Mouse (Mus musculus): Measurements from ENCODE around the gene Map4k5. TPM values are rescaled to one million over a fixed set of nuclear protein-coding genes. Genes with fewer than 3 reads are reported as not detected.

Gene Map4k5
- total and polyA plus RNA-seq, 3 experiments, result 7.0 to 8.5 TPM; not detected in 1

- H3K4me3 ChIP-seq (ENCODE audit: control insufficient read depth in 1 of 2, insufficient read depth in 1 of 2, low read depth in 2 of 2, low read length in 2 of 2), result no peak overlapping the region
- DNase-seq (ENCODE audit: low read depth, low spot score), result no peak
- TF ChIP-seq NRF1 (IDR thresholded peaks at IDR 0.05; ENCODE audit: insufficient read depth, low read depth, low read length, poor library complexity, severe bottlenecking) (no peak), ZMIZ1 (IDR thresholded peaks at IDR 0.05; ENCODE audit: low read depth, low read length) (no peak), MXI1 (IDR thresholded peaks at IDR 0.05; ENCODE audit: low read depth, low read length) (no peak), MAZ (IDR thresholded peaks at IDR 0.05; ENCODE audit: low read depth, low read length) (no peak)
- no peaks in the 10 kb centered on the region for H3K9me3 ChIP-seq (replicated peaks; ENCODE audit: insufficient read depth, low read length)
- H3K4me1 ChIP-seq (ENCODE audit: control insufficient read depth in 1 of 2, insufficient read depth in 2 of 2, low read length in 2 of 2), result 0 out of 4 replicates have a peak, but pooled peaks cover 0 to 3% of the 10 kb centered on the region in 2 experiments
- H3K36me3 ChIP-seq (ENCODE audit: control insufficient read depth in 1 of 2, insufficient read depth in 2 of 2, low read length in 2 of 2), result peaks cover 0 to 3% of the 10 kb centered on the region in 2 experiments; a peak in 1 of 4 replicates
- H3K9ac ChIP-seq (ENCODE audit: control insufficient read depth, low read depth, low read length, poor library complexity, severe bottlenecking), result no peak overlapping the region
- peaks cover 8% of the 10 kb centered on the region for H3K79me2 ChIP-seq (ENCODE audit: control insufficient read depth, insufficient read depth, low read length, poor library complexity)
- H3K27ac ChIP-seq (ENCODE audit: control insufficient read depth, low read depth, low read length), result no peak overlapping the region
- H3K27me3 ChIP-seq (ENCODE audit: control insufficient read depth in 1 of 2, insufficient read depth in 2 of 2, low read length in 2 of 2), result no peaks in the 10 kb centered on the region
Observed at GRCm38 (mm10) chr12:69879739-69880138, 13.3 kb downstream of the Map4k5 start.

GRCm38 (mm10) chr12:69879172-69879665 is 13.8 kb downstream of the Map4k5 start:
- H3K27ac ChIP-seq (ENCODE audit: control insufficient read depth, low read depth, low read length), result no peak overlapping the region
- H3K36me3 ChIP-seq (ENCODE audit: control insufficient read depth in 1 of 2, insufficient read depth in 2 of 2, low read length in 2 of 2), result peaks cover 0 to 3% of the 10 kb centered on the region in 2 experiments; a peak in 1 of 4 replicates
- H3K27me3 ChIP-seq (ENCODE audit: control insufficient read depth in 1 of 2, insufficient read depth in 2 of 2, low read length in 2 of 2), result no peaks in the 10 kb centered on the region
- H3K4me3 ChIP-seq (ENCODE audit: control insufficient read depth in 1 of 2, insufficient read depth in 1 of 2, low read depth in 2 of 2, low read length in 2 of 2), result no peak overlapping the region
- peaks cover 8% of the 10 kb centered on the region for H3K79me2 ChIP-seq (ENCODE audit: control insufficient read depth, insufficient read depth, low read length, poor library complexity)
- DNase-seq (ENCODE audit: low read depth, low spot score), result no peak
- 0 out of 4 replicates have a peak, but pooled peaks cover 0 to 3% of the 10 kb centered on the region in 2 experiments for H3K4me1 ChIP-seq (ENCODE audit: control insufficient read depth in 1 of 2, insufficient read depth in 2 of 2, low read length in 2 of 2)
- H3K9me3 ChIP-seq (replicated peaks; ENCODE audit: insufficient read depth, low read length), result no peaks in the 10 kb centered on the region
- H3K9ac ChIP-seq (ENCODE audit: control insufficient read depth, low read depth, low read length, poor library complexity, severe bottlenecking), result no peak overlapping the region
- TF ChIP-seq ETS1 (IDR thresholded peaks at IDR 0.05; ENCODE audit: low read depth, low read length) (no peak), GATA1 (IDR thresholded peaks at IDR 0.05; ENCODE audit: low read depth, low read length) (no peak)

GRCm38 (mm10) chr12:69877842-69878363 is 15.1 kb downstream of the Map4k5 start:
- no peak for DNase-seq (ENCODE audit: low read depth, low spot score)
- no peak overlapping the region for H3K9ac ChIP-seq (ENCODE audit: control insufficient read depth, low read depth, low read length, poor library complexity, severe bottlenecking)
- peaks cover 2% of the 10 kb centered on the region for H3K79me2 ChIP-seq (ENCODE audit: control insufficient read depth, insufficient read depth, low read length, poor library complexity)
- TF ChIP-seq MYC (IDR thresholded peaks at IDR 0.05; ENCODE audit: low read depth, low read length) (no peak), CTCF (IDR thresholded peaks at IDR 0.05 in 2 of 3, conservative IDR thresholded peaks at IDR 0.05 in 1 of 3; ENCODE audit: control insufficient read depth in 1 of 3, insufficient read depth in 1 of 3, low read depth in 2 of 3, low read length in 3 of 3, poor library complexity in 1 of 3, severe bottlenecking in 1 of 3) (no peak), MYB (IDR thresholded peaks at IDR 0.05; ENCODE audit: low read depth, low read length) (no peak)
- H3K27me3 ChIP-seq (ENCODE audit: control insufficient read depth in 1 of 2, insufficient read depth in 2 of 2, low read length in 2 of 2), result no peaks in the 10 kb centered on the region
- H3K4me1 ChIP-seq (ENCODE audit: control insufficient read depth in 1 of 2, insufficient read depth in 2 of 2, low read length in 2 of 2), result 0 out of 4 replicates have a peak, but pooled peaks cover 0 to 3% of the 10 kb centered on the region in 2 experiments
- no peak overlapping the region for H3K4me3 ChIP-seq (ENCODE audit: control insufficient read depth in 1 of 2, insufficient read depth in 1 of 2, low read depth in 2 of 2, low read length in 2 of 2)
- H3K36me3 ChIP-seq (ENCODE audit: control insufficient read depth in 1 of 2, insufficient read depth in 2 of 2, low read length in 2 of 2), result peaks cover 0 to 3% of the 10 kb centered on the region in 2 experiments; a peak in 1 of 4 replicates
- H3K27ac ChIP-seq (ENCODE audit: control insufficient read depth, low read depth, low read length), result no peak overlapping the region
- no peaks in the 10 kb centered on the region for H3K9me3 ChIP-seq (replicated peaks; ENCODE audit: insufficient read depth, low read length)
